Mouse (Mus musculus): ENCODE measurements at regions not wholly inside any gene's neighbourhood (a gene's known extent, or its start where the extent isn't known, plus 50 kb on each side); places are given as distances from the start of the nearest gene placed in this dataset.

GRCm38 (mm10) chr4:45585188-45585820 is 53.0 kb upstream of the Shb start:
- DNase-seq, result no peak

GRCm38 (mm10) chr4:45583966-45584365 is 51.7 kb upstream of the Shb start:
- no peak for DNase-seq

- DNase-seq, result no peak
Measured at GRCm38 (mm10) chr4:45582496-45582895, 50.2 kb upstream of the Shb start.
